ENCODE assay signal across 16 mouse cellular contexts in genomic region chr9:98186757-98187300, GRCm38 (mm10).
"Had no signal": no experiment of that assay in that cellular context is flagged by ENCODE, and none has a peak within 500 bp of the region (broad histone marks: within the 10 kb centered on the region; RNA-seq: fewer than 3 reads in every experiment).

No protein-coding gene starts in this region.

- H3K4me3 ChIP-seq: left cerebral cortex, adult 2 months; limb, embryonic 12.5 days; liver, embryonic 13.5 days; lung, embryonic 15.5 days; midbrain, embryonic 12.5 days; myocyte; neural tube, embryonic 15.5 days had no signal

- H3K27me3 ChIP-seq: limb, embryonic 12.5 days; liver, embryonic 13.5 days; lung, embryonic 15.5 days; midbrain, embryonic 12.5 days; neural tube, embryonic 15.5 days had no signal

- DNase-seq: kidney, postnatal 25 days; liver; liver, embryonic 13.5 days; liver, postnatal 0 days; lung, postnatal 14 days; right cerebral cortex, adult 18-20 months; right cerebral cortex, postnatal 25 days; thymus, adult 18-20 months; thymus, postnatal 14 days had no signal

- H3K27ac ChIP-seq: left cerebral cortex, adult 2 months; limb, embryonic 12.5 days; liver, embryonic 13.5 days; lung, embryonic 15.5 days; macrophage; midbrain, embryonic 12.5 days; neural tube, embryonic 15.5 days had no signal

- H3K36me3 ChIP-seq: limb, embryonic 12.5 days; liver, embryonic 13.5 days; lung, embryonic 15.5 days; midbrain, embryonic 12.5 days; neural tube, embryonic 15.5 days had no signal

- H3K4me1 ChIP-seq: limb, embryonic 12.5 days; liver, embryonic 13.5 days; lung, embryonic 15.5 days; midbrain, embryonic 12.5 days had no signal

- H3K9me3 ChIP-seq: limb, embryonic 12.5 days; liver, embryonic 13.5 days; lung, embryonic 15.5 days; midbrain, embryonic 12.5 days; neural tube, embryonic 15.5 days had no signal

- ATAC-seq: liver, postnatal 0 days had no signal
